Mouse (Mus musculus) right cerebral cortex, postnatal 36 days (tissue): ENCODE data around the gene Gsk3b.

Experiments used
- DNase-seq, 2 experiments: peaks; one replicate each; pipeline ENCODE4 v3.0.0; 2022; ENCODE audit warnings: low spot score in 2 of 2, mixed read lengths in 1 of 2

Gene Gsk3b

GRCm38 (mm10) chr16:38088629-38089446 is at the start of gene Gsk3b:
Gene Gsk3b (plus strand): TSS chr16:38089001.
- peak; percentile 100 for DNase-seq

- peak in 1 of 2 experiments; percentile 14 for DNase-seq
Observed at GRCm38 (mm10) chr16:38042160-38042559, 46.6 kb upstream of the Gsk3b start.

- DNase-seq, result peak in 1 of 2 experiments; percentile 5
Observed at GRCm38 (mm10) chr16:38044551-38044950, 44.2 kb upstream of the Gsk3b start.

- DNase-seq, result no peak
Observed at GRCm38 (mm10) chr16:38047781-38048558, 40.8 kb upstream of the Gsk3b start.

- no peak for DNase-seq
Observed at GRCm38 (mm10) chr16:38057898-38058297, 30.9 kb upstream of the Gsk3b start.

GRCm38 (mm10) chr16:38058836-38059235 is 30.0 kb upstream of the Gsk3b start:
- no peak for DNase-seq

GRCm38 (mm10) chr16:38059631-38060030 is 29.2 kb upstream of the Gsk3b start:
- no peak for DNase-seq

GRCm38 (mm10) chr16:38073859-38074631 is 14.8 kb upstream of the Gsk3b start:
- DNase-seq, result peak in 1 of 2 experiments; percentile 23

GRCm38 (mm10) chr16:38080201-38080600 is 8.6 kb upstream of the Gsk3b start:
- no peak for DNase-seq

GRCm38 (mm10) chr16:38087231-38087630 is 1.6 kb upstream of the Gsk3b start:
- DNase-seq, result no peak

- DNase-seq, result no peak
Observed at GRCm38 (mm10) chr16:38087645-38088125, 1.1 kb upstream of the Gsk3b start.

- DNase-seq, result no peak
Observed at GRCm38 (mm10) chr16:38088126-38088628, 624 bp upstream of the Gsk3b start.

GRCm38 (mm10) chr16:38089447-38090170 is 808 bp downstream of the Gsk3b start:
- no peak for DNase-seq

- no peak for DNase-seq
Observed at GRCm38 (mm10) chr16:38090341-38091005, 1.7 kb downstream of the Gsk3b start.

GRCm38 (mm10) chr16:38091041-38091440 is 2.2 kb downstream of the Gsk3b start:
- DNase-seq, result no peak

- DNase-seq, result no peak
Observed at GRCm38 (mm10) chr16:38091706-38092105, 2.9 kb downstream of the Gsk3b start.

GRCm38 (mm10) chr16:38092598-38092997 is 3.8 kb downstream of the Gsk3b start:
- no peak for DNase-seq

- DNase-seq, result no peak
Observed at GRCm38 (mm10) chr16:38095181-38095851, 6.5 kb downstream of the Gsk3b start.

GRCm38 (mm10) chr16:38097521-38097920 is 8.7 kb downstream of the Gsk3b start:
- DNase-seq, result no peak

- DNase-seq, result no peak
Observed at GRCm38 (mm10) chr16:38099325-38099724, 10.5 kb downstream of the Gsk3b start.
